Mouse (Mus musculus) liver, embryonic 15.5 days (tissue): ENCODE measurements at regions not wholly inside any gene's neighbourhood (a gene's known extent, or its start where the extent isn't known, plus 50 kb on each side); places are given as distances from the start of the nearest gene placed in this dataset.

ENCODE experiments used
- ATAC-seq: fragments of 200-750 bp; cut with Nextera tagmentation; 2 replicates; pipeline ENCODE4 v1.8.0; 2017; ENCODE audit warnings: moderate number of reproducible peaks, mild to moderate bottlenecking, moderate library complexity; ENCODE audit not compliant: insufficient read depth
- H3K27ac ChIP-seq: fragments of 300-500 bp; sonication (generic); replicated peaks from 2 replicates; pipeline ENCODE4 v1.5.1; 2015; ENCODE audit warnings: mild to moderate bottlenecking, inconsistent platforms
- H3K27me3 ChIP-seq: fragments of 300-500 bp; sonication (generic); 2 replicates; pipeline ENCODE4 v1.6.1; 2015; ENCODE audit warnings: mild to moderate bottlenecking, inconsistent platforms
- H3K36me3 ChIP-seq: fragments of 300-500 bp; sonication (generic); replicated peaks from 2 replicates; pipeline ENCODE4 v1.6.1; 2015; ENCODE audit warnings: moderate library complexity, mild to moderate bottlenecking, inconsistent platforms
- H3K4me1 ChIP-seq: fragments of 300-500 bp; sonication (generic); replicated peaks from 2 replicates; pipeline ENCODE4 v1.6.1; 2015; ENCODE audit warnings: inconsistent platforms
- H3K4me2 ChIP-seq: fragments of 300-500 bp; sonication (generic); 2 replicates; pipeline ENCODE4 v1.6.1; 2015; ENCODE audit warnings: moderate library complexity, mild to moderate bottlenecking, inconsistent platforms
- H3K4me3 ChIP-seq: fragments of 300-500 bp; sonication (generic); replicated peaks from 2 replicates; pipeline ENCODE4 v1.5.1; 2015; ENCODE audit warnings: mild to moderate bottlenecking, inconsistent platforms
- H3K9ac ChIP-seq: fragments of 300-500 bp; sonication (generic); 2 replicates; pipeline ENCODE4 v1.6.1; 2015; ENCODE audit warnings: moderate library complexity, mild to moderate bottlenecking, inconsistent platforms
- H3K9me3 ChIP-seq: fragments of 300-500 bp; sonication (generic); replicated peaks from 2 replicates; pipeline ENCODE4 v1.6.1; 2016; ENCODE audit warnings: inconsistent platforms
- WGBS: fragments of 180-500 bp; shearing (Covaris S2); methylation state at CpG from one replicate; pipeline ENCODE4 v1.1.7; 2015; ENCODE audit warnings: mixed read lengths; ENCODE audit not compliant: insufficient replicate concordance; 5-methylcytosine and 5-hydroxymethylcytosine counted together

- Histone ChIP-seq H3K27ac (no peak overlapping the region), H3K9me3 (no peaks in the 10 kb centered on the region), H3K4me2 (no peak overlapping the region), H3K27me3 (no peaks in the 10 kb centered on the region), H3K4me3 (no peak overlapping the region), H3K4me1 (no peaks in the 10 kb centered on the region), H3K9ac (no peak overlapping the region), H3K36me3 (no peaks in the 10 kb centered on the region)
- WGBS: 66% methylated on average over 14 of the region's 14 CpGs
- ATAC-seq: no peak
Observed at GRCm38 (mm10) chr3:144025451-144026125, 179.4 kb downstream of the Lmo4 start.

- Histone ChIP-seq H3K4me1 (no peaks in the 10 kb centered on the region), H3K4me3 (no peak overlapping the region), H3K4me2 (no peak overlapping the region), H3K36me3 (no peaks in the 10 kb centered on the region), H3K9ac (no peak overlapping the region), H3K27me3 (no peaks in the 10 kb centered on the region), H3K27ac (no peak overlapping the region), H3K9me3 (no peaks in the 10 kb centered on the region)
- 66% methylated on average over 5 of the region's 5 CpGs for WGBS
- ATAC-seq: no peak
Observed at GRCm38 (mm10) chr3:144024216-144024615, 180.8 kb downstream of the Lmo4 start.

GRCm38 (mm10) chr3:144023058-144023457, 182.0 kb downstream of the Lmo4 start:
- no peak for ATAC-seq

GRCm38 (mm10) chr3:144021969-144022368, 183.1 kb downstream of the Lmo4 start:
- WGBS: 66% methylated on average over 5 of the region's 5 CpGs
- H3K36me3 ChIP-seq: no peaks in the 10 kb centered on the region

More at GRCm38 (mm10) chr3:144023058-144023457, 182.0 kb downstream of the Lmo4 start:
- Histone ChIP-seq H3K36me3 (no peaks in the 10 kb centered on the region), H3K4me2 (no peak overlapping the region), H3K27me3 (no peaks in the 10 kb centered on the region), H3K9me3 (no peaks in the 10 kb centered on the region), H3K27ac (no peak overlapping the region), H3K9ac (no peak overlapping the region), H3K4me1 (no peaks in the 10 kb centered on the region), H3K4me3 (no peak overlapping the region)
- 63% methylated on average over 3 of the region's 3 CpGs for WGBS

GRCm38 (mm10) chr3:144020189-144020940, 184.7 kb downstream of the Lmo4 start:
- H3K4me2 ChIP-seq: no peak overlapping the region
- H3K4me3 ChIP-seq: no peak overlapping the region
- H3K4me1 ChIP-seq: no peaks in the 10 kb centered on the region
- H3K9me3 ChIP-seq: no peaks in the 10 kb centered on the region
- H3K9ac ChIP-seq: no peak overlapping the region
- no peak overlapping the region for H3K27ac ChIP-seq
- H3K36me3 ChIP-seq: no peaks in the 10 kb centered on the region
- ATAC-seq: no peak
- 62% methylated on average over 8 of the region's 8 CpGs for WGBS
- no peaks in the 10 kb centered on the region for H3K27me3 ChIP-seq

More at GRCm38 (mm10) chr3:144021969-144022368, 183.1 kb downstream of the Lmo4 start:
- H3K9me3 ChIP-seq: no peaks in the 10 kb centered on the region
- ATAC-seq: no peak
- no peak overlapping the region for H3K4me2 ChIP-seq
- H3K27ac ChIP-seq: no peak overlapping the region
- no peaks in the 10 kb centered on the region for H3K4me1 ChIP-seq
- no peak overlapping the region for H3K4me3 ChIP-seq
- H3K27me3 ChIP-seq: no peaks in the 10 kb centered on the region
- no peak overlapping the region for H3K9ac ChIP-seq

- Histone ChIP-seq H3K9ac (no peak overlapping the region), H3K36me3 (no peaks in the 10 kb centered on the region), H3K4me2 (no peak overlapping the region), H3K27me3 (no peaks in the 10 kb centered on the region), H3K4me1 (no peaks in the 10 kb centered on the region), H3K9me3 (no peaks in the 10 kb centered on the region), H3K27ac (no peak overlapping the region), H3K4me3 (no peak overlapping the region)
- no peak for ATAC-seq
- WGBS: 81% methylated on average over 2 of the region's 2 CpGs
Observed at GRCm38 (mm10) chr3:144019293-144019692, 185.7 kb downstream of the Lmo4 start.

- Histone ChIP-seq H3K27ac (no peak overlapping the region), H3K36me3 (no peaks in the 10 kb centered on the region), H3K4me2 (no peak overlapping the region), H3K9ac (no peak overlapping the region), H3K27me3 (no peaks in the 10 kb centered on the region), H3K4me1 (no peaks in the 10 kb centered on the region), H3K4me3 (no peak overlapping the region), H3K9me3 (no peaks in the 10 kb centered on the region)
- no peak for ATAC-seq
- 70% methylated on average over 4 of the region's 4 CpGs for WGBS
Observed at GRCm38 (mm10) chr3:144018559-144018958, 186.5 kb downstream of the Lmo4 start.

GRCm38 (mm10) chr3:144015236-144015635, 189.8 kb downstream of the Lmo4 start:
- no peaks in the 10 kb centered on the region for H3K27me3 ChIP-seq
- no peak overlapping the region for H3K4me2 ChIP-seq
- no peaks in the 10 kb centered on the region for H3K4me1 ChIP-seq
- H3K9ac ChIP-seq: no peak overlapping the region
- no peak overlapping the region for H3K27ac ChIP-seq
- H3K9me3 ChIP-seq: no peaks in the 10 kb centered on the region
- H3K4me3 ChIP-seq: no peak overlapping the region
- no peak for ATAC-seq
- no peaks in the 10 kb centered on the region for H3K36me3 ChIP-seq
- 47% methylated on average over 3 of the region's 3 CpGs for WGBS

GRCm38 (mm10) chr3:144013481-144014125, 191.4 kb downstream of the Lmo4 start:
- H3K36me3 ChIP-seq: no peaks in the 10 kb centered on the region
- no peaks in the 10 kb centered on the region for H3K27me3 ChIP-seq
- no peak overlapping the region for H3K4me3 ChIP-seq
- H3K4me2 ChIP-seq: no peak overlapping the region
- H3K9ac ChIP-seq: no peak overlapping the region
- H3K9me3 ChIP-seq: no peaks in the 10 kb centered on the region
- 55% methylated on average over 8 of the region's 8 CpGs for WGBS
- no peak overlapping the region for H3K27ac ChIP-seq
- no peak for ATAC-seq
- H3K4me1 ChIP-seq: no peaks in the 10 kb centered on the region

GRCm38 (mm10) chr3:144012820-144013219, 192.2 kb downstream of the Lmo4 start:
- no peak overlapping the region for H3K27ac ChIP-seq
- WGBS: 56% methylated on average over 6 of the region's 6 CpGs
- ATAC-seq: no peak
- H3K4me3 ChIP-seq: no peak overlapping the region
- no peaks in the 10 kb centered on the region for H3K9me3 ChIP-seq
- H3K36me3 ChIP-seq: no peaks in the 10 kb centered on the region
- no peak overlapping the region for H3K9ac ChIP-seq
- no peak overlapping the region for H3K4me2 ChIP-seq
- H3K27me3 ChIP-seq: no peaks in the 10 kb centered on the region
- no peaks in the 10 kb centered on the region for H3K4me1 ChIP-seq

GRCm38 (mm10) chr3:144012173-144012572, 192.8 kb downstream of the Lmo4 start:
- Histone ChIP-seq H3K27me3 (no peaks in the 10 kb centered on the region), H3K27ac (no peak overlapping the region), H3K9ac (no peak overlapping the region), H3K4me2 (no peak overlapping the region), H3K4me3 (no peak overlapping the region), H3K4me1 (no peaks in the 10 kb centered on the region), H3K36me3 (no peaks in the 10 kb centered on the region), H3K9me3 (no peaks in the 10 kb centered on the region)
- no peak for ATAC-seq
- WGBS: 26% methylated on average over 3 of the region's 3 CpGs
